Mouse (Mus musculus) erythroblast, embryonic 14.5 days (primary cell): ENCODE data around the gene Rilpl1. TPM values are rescaled to one million over a fixed set of nuclear protein-coding genes. Genes with fewer than 3 reads are reported as not detected.

Source experiments
- H3K27me3 ChIP-seq: 2 replicates; pipeline ENCODE4 v1.6.1; 2012; ENCODE audit warnings: inconsistent platforms; ENCODE audit not compliant: control insufficient read depth
- H3K36me3 ChIP-seq: 2 replicates; pipeline ENCODE4 v1.6.1; 2012; ENCODE audit warnings: mild to moderate bottlenecking, inconsistent platforms; ENCODE audit not compliant: control insufficient read depth
- H3K4me1 ChIP-seq: 2 replicates; pipeline ENCODE4 v1.6.1; 2012; ENCODE audit warnings: inconsistent platforms; ENCODE audit not compliant: control insufficient read depth
- H3K4me3 ChIP-seq: replicated peaks from 2 replicates; pipeline ENCODE3; 2012; ENCODE audit warnings: moderate library complexity, mild to moderate bottlenecking, inconsistent platforms
- H3K9me3 ChIP-seq: 2 replicates; pipeline ENCODE4 v1.6.1; 2012; ENCODE audit warnings: low read length, inconsistent platforms, mixed read lengths; ENCODE audit not compliant: control insufficient read depth
- GATA1 ChIP-seq: IDR thresholded peaks from 2 replicates; pipeline ENCODE4 v1.6.1; 2012; ENCODE audit warnings: low read length, inconsistent platforms, mixed read lengths
- TAL1 ChIP-seq: IDR thresholded peaks from 3 replicates; pipeline ENCODE4 v1.6.1; 2012; ENCODE audit warnings: low read length, inconsistent platforms, mixed read lengths
- polyA plus RNA-seq: library from polyadenylated mRNA; stranded (reverse); fragments of >175 nt; gene quantifications from 2 replicates; pipeline ENCODE4 v1.2.3, GENCODE M21; 2012

Gene Rilpl1
- polyA plus RNA-seq, 1 experiment: 0.02 TPM

DNA sequence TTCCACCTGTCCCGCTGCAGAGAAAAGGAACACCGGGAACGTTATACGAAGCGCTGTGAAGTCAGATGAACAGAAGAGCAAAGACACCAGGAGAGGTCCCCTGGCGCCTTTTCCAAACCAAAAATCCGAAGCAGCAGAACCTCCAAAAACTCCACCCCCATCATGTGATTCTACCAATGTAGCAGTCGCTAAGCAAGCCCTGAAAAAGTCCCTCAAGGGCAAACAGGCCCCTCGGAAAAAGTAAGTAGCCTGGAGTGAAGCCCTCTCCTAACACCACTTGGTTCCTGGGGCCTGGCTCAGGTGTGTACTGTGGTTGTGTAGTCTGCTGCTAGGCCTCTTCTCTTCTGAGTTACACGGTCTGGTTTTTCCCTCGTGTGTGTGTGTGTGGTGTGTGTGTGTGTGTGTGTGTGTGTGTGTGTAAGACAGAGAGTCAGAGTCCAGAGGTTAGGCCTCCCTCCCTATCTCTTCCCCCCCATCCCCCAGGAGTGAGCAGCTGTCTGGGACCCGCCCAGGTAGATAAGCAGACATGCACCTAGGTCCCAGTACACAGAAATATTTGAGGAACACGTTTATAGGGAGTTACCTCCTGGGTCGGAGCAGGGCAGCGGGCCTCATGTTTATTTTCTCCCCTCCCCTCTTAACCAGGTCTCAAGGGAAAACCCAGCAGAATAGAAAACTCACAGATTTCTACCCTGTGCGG is 80.4 kb downstream of the Rilpl1 start:
- TF ChIP-seq GATA1 (peak; percentile 31; the same call in 1 of the 2 replicates), TAL1 (peak; percentile 41; the same call in 2 of the 3 replicates)
- Histone ChIP-seq H3K4me3 (peak overlapping the region; percentile 27), H3K9me3 (no peaks in the 10 kb centered on the region), H3K36me3 (peaks cover 97% of the 10 kb centered on the region), H3K4me1 (peaks cover 78% of the 10 kb centered on the region), H3K27me3 (no peaks in the 10 kb centered on the region)

DNA sequence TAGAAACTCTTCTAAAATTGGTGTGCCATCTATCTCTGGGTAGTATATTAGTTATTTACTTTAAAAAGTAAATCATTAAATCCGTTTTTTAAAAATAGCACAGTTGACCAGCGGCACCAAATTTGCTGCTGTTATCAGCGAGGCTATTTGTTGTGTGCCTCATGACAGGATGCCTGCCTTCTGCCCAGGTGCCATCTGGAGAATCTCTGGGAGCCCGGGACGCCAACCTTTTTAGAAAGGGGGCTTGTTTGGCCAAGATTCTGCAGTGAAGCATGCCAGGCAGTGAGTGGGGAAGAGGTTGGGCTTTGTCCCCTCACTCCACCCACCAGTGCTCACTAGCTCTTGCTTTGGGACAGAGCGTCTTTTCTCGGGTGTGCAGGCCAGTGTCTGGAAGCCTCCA is 81.1 kb downstream of the Rilpl1 start:
- TF ChIP-seq TAL1: no peak
- TF ChIP-seq GATA1: no peak
- H3K4me1 ChIP-seq: peaks cover 79% of the 10 kb centered on the region
- H3K9me3 ChIP-seq: no peaks in the 10 kb centered on the region
- H3K36me3 ChIP-seq: peaks cover 90% of the 10 kb centered on the region
- H3K27me3 ChIP-seq: no peaks in the 10 kb centered on the region
- H3K4me3 ChIP-seq: peak overlapping the region; percentile 21

DNA sequence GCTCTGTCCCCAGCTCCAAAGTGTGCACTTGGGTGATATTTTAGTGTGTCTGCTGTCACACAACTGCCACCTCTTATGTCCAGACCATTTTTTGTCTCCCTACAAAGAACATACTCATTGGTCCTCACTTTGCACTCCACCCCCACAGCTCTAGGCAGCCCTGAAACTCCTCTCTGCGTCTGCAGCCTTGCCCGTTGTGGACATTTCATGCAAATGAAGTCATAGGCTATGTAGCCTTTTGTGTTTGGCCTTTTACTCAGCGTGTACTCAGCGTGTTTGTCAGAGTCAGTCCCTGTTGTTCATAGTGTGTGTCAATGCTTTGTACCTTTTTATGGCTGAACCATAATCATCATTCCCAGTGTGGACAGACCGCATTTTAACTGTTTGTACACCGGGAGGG is 81.7 kb downstream of the Rilpl1 start:
- TF ChIP-seq GATA1 (no peak), TAL1 (no peak)
- H3K4me3 ChIP-seq: no peak overlapping the region
- no peaks in the 10 kb centered on the region for H3K9me3 ChIP-seq
- H3K36me3 ChIP-seq: peaks cover 88% of the 10 kb centered on the region
- H3K27me3 ChIP-seq: no peaks in the 10 kb centered on the region
- peaks cover 85% of the 10 kb centered on the region for H3K4me1 ChIP-seq

DNA sequence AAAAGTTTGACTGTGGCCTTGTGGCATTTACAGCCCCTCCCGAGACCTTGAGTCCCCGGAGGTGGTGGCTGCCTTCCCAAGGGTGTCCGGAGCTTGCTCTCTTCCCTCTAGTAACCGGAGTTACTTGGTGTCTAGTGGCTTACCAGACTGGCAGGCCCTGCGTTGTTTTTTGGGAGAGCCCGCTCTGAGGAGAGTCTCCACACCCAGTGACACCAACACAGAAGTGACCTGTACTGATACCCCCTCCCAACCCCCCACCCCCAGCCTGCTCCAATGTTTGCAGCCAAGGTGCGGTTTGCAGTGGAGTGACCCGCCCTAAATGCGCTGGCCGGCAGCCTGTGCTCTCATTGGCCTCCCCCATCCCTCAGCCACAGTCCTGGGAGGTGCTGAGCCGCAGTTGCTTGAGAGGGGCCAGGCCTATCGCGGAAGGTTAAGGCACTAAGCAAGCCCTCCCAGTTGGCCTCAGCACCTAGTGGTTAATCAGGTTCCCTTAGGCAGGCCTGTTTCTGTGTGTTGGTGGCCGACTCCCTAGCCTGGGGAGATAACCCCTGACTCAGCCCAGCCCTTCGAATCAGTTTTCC is 84.8 kb downstream of the Rilpl1 start:
- TF ChIP-seq GATA1 (peak; percentile 41), TAL1 (no peak)
- H3K4me1 ChIP-seq: peaks cover 92% of the 10 kb centered on the region
- H3K36me3 ChIP-seq: peaks cover 84% of the 10 kb centered on the region
- no peaks in the 10 kb centered on the region for H3K27me3 ChIP-seq
- peak overlapping the region; percentile 83 for H3K4me3 ChIP-seq
- 0 out of 2 replicates have a peak, but pooled peaks cover 3% of the 10 kb centered on the region for H3K9me3 ChIP-seq

DNA sequence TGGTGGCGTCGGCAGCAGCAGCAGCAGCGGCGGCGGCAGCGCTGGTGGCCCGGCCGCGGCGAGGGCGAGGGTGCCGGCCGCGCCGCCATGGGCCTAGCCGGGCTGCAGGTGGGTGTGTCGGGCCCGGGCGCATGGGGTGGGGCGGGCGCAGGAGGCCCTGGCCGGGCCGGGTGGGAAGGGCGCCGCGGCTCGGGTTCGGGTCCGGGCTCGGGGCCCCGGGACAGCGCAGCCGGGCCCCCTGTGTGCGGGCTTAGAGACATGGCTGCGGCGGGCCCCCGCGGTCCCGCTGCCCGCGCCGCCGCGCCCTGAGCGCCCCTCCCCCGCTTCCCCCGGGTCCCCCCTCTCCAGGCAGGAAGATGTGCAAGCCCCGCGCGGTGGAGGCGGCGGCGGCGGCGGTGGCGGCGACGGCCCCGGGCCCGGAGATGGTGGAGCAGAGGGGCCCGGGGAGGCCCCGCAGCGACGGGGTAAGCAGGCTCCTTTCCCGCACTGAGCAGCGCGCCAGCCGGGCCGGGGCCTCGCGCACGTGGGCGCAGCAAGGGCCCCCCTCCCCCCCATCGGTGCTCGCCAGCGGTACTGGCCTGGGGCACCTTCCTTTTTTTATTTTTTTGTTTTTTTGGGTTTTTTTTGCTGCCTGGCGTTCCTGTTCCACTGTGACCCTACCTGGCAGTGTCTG is 85.4 kb downstream of the Rilpl1 start:
- Histone ChIP-seq H3K4me1 (peaks cover 89% of the 10 kb centered on the region), H3K36me3 (peaks cover 78% of the 10 kb centered on the region), H3K9me3 (0 out of 2 replicates have a peak, but pooled peaks cover 3% of the 10 kb centered on the region), H3K27me3 (no peaks in the 10 kb centered on the region), H3K4me3 (peak overlapping the region; percentile 83)
- TF ChIP-seq GATA1: no peak
- no peak for TF ChIP-seq TAL1

DNA sequence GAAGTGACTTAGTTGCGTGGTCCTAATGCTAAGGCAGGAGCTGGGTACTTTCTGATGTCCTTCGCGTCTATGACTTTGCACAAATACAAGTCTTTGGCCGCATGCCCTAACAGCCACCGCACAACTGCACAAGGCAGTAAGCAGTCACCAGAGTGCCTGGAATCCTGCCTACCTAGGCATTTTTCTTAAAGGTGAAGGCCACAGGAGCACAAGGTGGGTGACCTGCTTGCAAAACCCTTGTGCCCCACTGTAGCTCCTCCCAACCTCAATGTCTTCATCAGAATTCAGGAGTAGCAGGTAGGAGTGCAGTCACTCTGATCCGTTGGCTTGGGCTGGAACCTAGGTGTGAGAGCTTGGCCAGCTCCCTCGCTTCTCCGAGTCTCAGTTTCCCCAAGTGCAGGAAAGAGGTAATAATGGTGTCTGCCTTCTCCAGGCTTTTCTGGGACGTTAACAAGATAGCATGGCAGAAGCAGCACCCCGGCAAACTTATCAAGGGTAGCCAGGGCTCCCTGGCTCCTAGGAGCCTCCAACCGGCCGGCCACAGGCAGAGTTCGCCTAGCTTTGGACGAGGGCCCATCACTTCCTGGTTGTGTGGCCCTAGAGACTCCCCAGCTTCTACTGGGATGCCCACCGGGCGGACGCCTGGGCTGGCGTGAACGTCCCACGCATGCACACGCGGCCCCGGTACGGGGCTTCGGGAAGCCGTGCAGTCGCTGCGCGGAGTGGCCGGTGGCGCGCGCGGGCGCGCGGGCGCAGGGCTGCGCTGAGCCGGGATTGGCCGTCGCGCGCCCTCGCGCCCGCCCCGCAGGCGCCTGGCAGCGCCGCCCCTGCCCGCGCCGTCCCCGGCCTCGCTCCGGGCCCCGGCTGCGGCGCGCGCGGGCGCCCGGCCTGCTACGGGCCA is 86.3 kb downstream of the Rilpl1 start:
- Histone ChIP-seq H3K9me3 (0 out of 2 replicates have a peak, but pooled peaks cover 3% of the 10 kb centered on the region), H3K4me3 (peak overlapping the region; percentile 83), H3K4me1 (peaks cover 82% of the 10 kb centered on the region), H3K27me3 (no peaks in the 10 kb centered on the region), H3K36me3 (peaks cover 70% of the 10 kb centered on the region)
- TF ChIP-seq GATA1: no peak

DNA sequence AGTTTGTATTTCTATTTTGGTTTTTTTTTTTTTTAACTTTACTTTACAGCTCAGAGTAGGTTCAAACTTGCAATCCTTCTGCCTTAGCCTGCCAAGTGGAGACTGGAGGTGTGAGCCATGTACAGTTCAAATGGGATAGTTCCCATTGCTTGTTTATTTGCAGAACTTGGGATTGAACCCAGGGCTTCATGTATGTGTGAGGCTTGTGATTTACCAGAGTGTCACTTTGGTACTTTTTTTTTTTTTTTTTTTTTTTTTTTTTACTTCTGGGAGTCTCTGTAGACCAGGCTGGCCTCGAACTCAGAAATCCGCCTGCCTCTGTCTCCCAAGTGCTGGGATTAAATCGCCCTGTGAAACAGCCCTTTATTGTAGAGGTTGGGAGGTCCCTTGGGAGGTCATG is 87.0 kb downstream of the Rilpl1 start:
- Histone ChIP-seq H3K27me3 (no peaks in the 10 kb centered on the region), H3K9me3 (0 out of 2 replicates have a peak, but pooled peaks cover 3% of the 10 kb centered on the region), H3K4me3 (peak overlapping the region; percentile 83), H3K36me3 (peaks cover 63% of the 10 kb centered on the region), H3K4me1 (peaks cover 77% of the 10 kb centered on the region)
- TF ChIP-seq TAL1 (no peak), GATA1 (no peak)

Other genes with a start within 250 kb of the Rilpl1 start
- gene Mphosph9, start 203.4 kb downstream of the Rilpl1 start, polyA plus RNA-seq: 0.28 and 0.32 TPM in 2 replicates
- gene 2810006K23Rik, start 203.3 kb downstream of the Rilpl1 start, polyA plus RNA-seq: 0.24 and 0.36 TPM in 2 replicates
- 16.1 and 20.1 TPM in 2 replicates for gene Cdk2ap1, start 168.3 kb downstream of the Rilpl1 start, polyA plus RNA-seq
- 0.28 and 0.32 TPM in 2 replicates for gene Sbno1, start 105.4 kb downstream of the Rilpl1 start, polyA plus RNA-seq
- 34.4 and 36.1 TPM in 2 replicates for gene Kmt5a, start 91.5 kb downstream of the Rilpl1 start, polyA plus RNA-seq
- 0.32 and 0.34 TPM in 2 replicates for gene Rilpl2, start 53.0 kb downstream of the Rilpl1 start, polyA plus RNA-seq
- 2.7 and 3.2 TPM in 2 replicates for gene Snrnp35, start 48.3 kb downstream of the Rilpl1 start, polyA plus RNA-seq
- gene Tmed2, start 9.3 kb upstream of the Rilpl1 start, polyA plus RNA-seq: 11.7 and 17.6 TPM in 2 replicates
- 0.84 and 0.94 TPM in 2 replicates for gene Ddx55, start 21.5 kb upstream of the Rilpl1 start, polyA plus RNA-seq
- 0.41 and 0.57 TPM in 2 replicates for gene Eif2b1, start 47.7 kb upstream of the Rilpl1 start, polyA plus RNA-seq
- gene Gtf2h3, start 47.7 kb upstream of the Rilpl1 start, polyA plus RNA-seq: 0.27 and 0.28 TPM in 2 replicates
- gene Atp6v0a2, start 97.2 kb upstream of the Rilpl1 start, polyA plus RNA-seq: 0.63 and 0.65 TPM in 2 replicates
- gene Dnah10, start 193.7 kb upstream of the Rilpl1 start, polyA plus RNA-seq: 0.04 and 0.09 TPM in 2 replicates